Mouse (Mus musculus) G1E (cell line): ENCODE measurements at regions not wholly inside any gene's neighbourhood (a gene's known extent, or its start where the extent isn't known, plus 50 kb on each side); places are given as distances from the start of the nearest gene placed in this dataset.
A peak's percentile ranks its signal among the peaks of the same experiment; 100 is the strongest.

ENCODE experiments used
- ATAC-seq: 2 replicates; pipeline ENCODE4 v1.8.0; 2016; ENCODE audit warnings: mild to moderate bottlenecking; ENCODE audit not compliant: insufficient number of reproducible peaks, poor library complexity, low FRiP score, severe bottlenecking; ENCODE audit errors: extremely low read depth
- DNase-seq: peaks from one replicate; pipeline ENCODE4 v3.0.0; 2012; ENCODE audit warnings: low spot score
- H3K27me3 ChIP-seq: 2 replicates; pipeline ENCODE4 v1.6.1; 2012; ENCODE audit warnings: mild to moderate bottlenecking, low read length, inconsistent platforms; ENCODE audit not compliant: insufficient read depth
- H3K36me3 ChIP-seq: replicated peaks from 2 replicates; pipeline ENCODE3; 2012; ENCODE audit warnings: mild to moderate bottlenecking, inconsistent platforms
- H3K4me1 ChIP-seq: 2 replicates; pipeline ENCODE4 v1.6.1; 2012; ENCODE audit warnings: low read depth, low read length, inconsistent platforms, mixed read lengths; ENCODE audit not compliant: insufficient read depth
- H3K4me3 ChIP-seq: 2 replicates; pipeline ENCODE4 v1.5.1; 2012; ENCODE audit warnings: low read depth, mild to moderate bottlenecking, inconsistent platforms, low read length, moderate library complexity, mixed read lengths
- H3K9me3 ChIP-seq: replicated peaks from 2 replicates; pipeline ENCODE4 v1.6.1; 2012; ENCODE audit warnings: inconsistent platforms
- CTCF ChIP-seq: IDR thresholded peaks from 2 replicates; pipeline ENCODE4 v1.5.1; 2012; ENCODE audit warnings: low read depth, low read length, inconsistent platforms, mixed read lengths
- GATA1 ChIP-seq: IDR thresholded peaks from 2 replicates; pipeline ENCODE4 v1.6.1; 2012; ENCODE audit warnings: borderline replicate concordance, low read length, inconsistent platforms, mixed read lengths
- GATA2 ChIP-seq: IDR thresholded peaks from 2 replicates; pipeline ENCODE4 v1.6.1; 2012; ENCODE audit warnings: low read depth, low read length, inconsistent platforms, borderline replicate concordance
- POLR2AphosphoS5 ChIP-seq: IDR thresholded peaks from 2 replicates; pipeline ENCODE4 v1.6.1; 2012; ENCODE audit warnings: low read depth, low read length, inconsistent platforms; ENCODE audit not compliant: insufficient replicate concordance
- TAL1 ChIP-seq: conservative IDR thresholded peaks from 2 replicates; pipeline ENCODE4 v1.6.1; 2012; ENCODE audit warnings: low read depth, low read length, inconsistent platforms, mixed read lengths

GRCm38 (mm10) chr3:38187406-38187896 lies 297.2 kb downstream of the Ankrd50 start:
- ATAC-seq: 0 out of 2 replicates have a peak, but pooled peaks have one; percentile 9
- Histone ChIP-seq H3K4me1 (peaks cover 50% of the 10 kb centered on the region), H3K4me3 (no peak overlapping the region; the same call in 1 of the 2 replicates), H3K27me3 (no peaks in the 10 kb centered on the region), H3K36me3 (no peaks in the 10 kb centered on the region), H3K9me3 (no peaks in the 10 kb centered on the region)
- DNase-seq: no peak
- TF ChIP-seq CTCF (no peak), GATA2 (no peak), GATA1 (no peak), TAL1 (no peak), POLR2AphosphoS5 (no peak)

- Histone ChIP-seq H3K36me3 (no peaks in the 10 kb centered on the region), H3K27me3 (no peaks in the 10 kb centered on the region), H3K4me1 (peaks cover 47% of the 10 kb centered on the region), H3K9me3 (no peaks in the 10 kb centered on the region), H3K4me3 (no peak overlapping the region; the same call in 1 of the 2 replicates)
- TF ChIP-seq GATA1: no peak
- peak; percentile 92 for TF ChIP-seq TAL1
- DNase-seq (peak; percentile 48), ATAC-seq (peak; percentile 94)
Observed at GRCm38 (mm10) chr3:38186503-38186902, 298.1 kb downstream of the Ankrd50 start.

GRCm38 (mm10) chr3:38178295-38178694 lies 306.3 kb downstream of the Ankrd50 start:
- H3K4me1 ChIP-seq: peaks cover 6% of the 10 kb centered on the region; the same call in 1 of the 2 replicates
- TF ChIP-seq GATA1 (no peak), POLR2AphosphoS5 (no peak), TAL1 (no peak), GATA2 (no peak), CTCF (no peak)
- H3K4me3 ChIP-seq: no peak overlapping the region
- no peak for DNase-seq
- no peak for ATAC-seq
- H3K36me3 ChIP-seq: no peaks in the 10 kb centered on the region
- no peaks in the 10 kb centered on the region for H3K9me3 ChIP-seq
- H3K27me3 ChIP-seq: no peaks in the 10 kb centered on the region; the same call in 1 of the 2 replicates

GRCm38 (mm10) chr3:38175946-38176345 lies 308.7 kb downstream of the Ankrd50 start:
- ATAC-seq (no peak), DNase-seq (no peak)
- no peak for TF ChIP-seq GATA2
- TF ChIP-seq TAL1: no peak
- no peak for TF ChIP-seq CTCF
- TF ChIP-seq POLR2AphosphoS5: no peak
- TF ChIP-seq GATA1: no peak

GRCm38 (mm10) chr3:38174735-38175280 lies 309.8 kb downstream of the Ankrd50 start:
- H3K36me3 ChIP-seq: no peaks in the 10 kb centered on the region
- no peak for DNase-seq
- ATAC-seq: no peak
- TF ChIP-seq GATA2: no peak
- TF ChIP-seq POLR2AphosphoS5: no peak
- TF ChIP-seq TAL1: no peak
- no peak for TF ChIP-seq CTCF
- no peak for TF ChIP-seq GATA1
- H3K9me3 ChIP-seq: no peaks in the 10 kb centered on the region
- H3K27me3 ChIP-seq: peaks cover 6% of the 10 kb centered on the region
- no peak overlapping the region for H3K4me3 ChIP-seq
- H3K4me1 ChIP-seq: peaks cover 11% of the 10 kb centered on the region

More at GRCm38 (mm10) chr3:38175946-38176345, 308.7 kb downstream of the Ankrd50 start:
- Histone ChIP-seq H3K4me3 (no peak overlapping the region), H3K36me3 (no peaks in the 10 kb centered on the region), H3K4me1 (peaks cover 11% of the 10 kb centered on the region), H3K27me3 (peaks cover 6% of the 10 kb centered on the region), H3K9me3 (no peaks in the 10 kb centered on the region)

GRCm38 (mm10) chr3:38152408-38152807 lies 332.2 kb downstream of the Ankrd50 start:
- peaks cover 9% of the 10 kb centered on the region; the same call in 1 of the 2 replicates for H3K27me3 ChIP-seq
- no peaks in the 10 kb centered on the region for H3K36me3 ChIP-seq
- no peaks in the 10 kb centered on the region for H3K4me1 ChIP-seq
- H3K9me3 ChIP-seq: no peaks in the 10 kb centered on the region
- ATAC-seq: no peak
- no peak overlapping the region for H3K4me3 ChIP-seq
- DNase-seq: no peak
- no peak for TF ChIP-seq GATA2
- no peak for TF ChIP-seq CTCF
- TF ChIP-seq GATA1: no peak
- no peak for TF ChIP-seq POLR2AphosphoS5
- TF ChIP-seq TAL1: no peak
